Mouse (Mus musculus): ENCODE measurements around the gene Gm10197.

Gene Gm10197

DNA sequence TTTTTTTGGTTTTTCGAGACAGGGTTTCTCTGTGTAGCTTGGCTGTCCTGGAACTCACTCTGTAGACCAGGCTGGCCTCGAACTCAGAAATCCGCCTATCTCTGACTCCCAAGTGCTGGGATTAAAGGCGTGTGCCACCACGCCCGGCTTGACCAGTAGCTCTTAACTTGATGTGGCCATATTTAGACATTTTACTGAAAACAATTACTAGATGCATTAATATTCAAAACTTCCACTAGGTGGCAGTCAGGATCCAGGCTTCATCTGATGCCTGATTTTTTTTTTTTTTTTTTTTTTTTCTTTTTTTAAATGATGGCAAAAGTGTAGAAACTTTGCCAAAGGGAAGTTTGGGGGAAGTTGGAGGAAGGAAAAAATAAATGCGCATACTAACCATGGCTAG is 23.0 kb upstream of the Gm10197 start:
- peak; percentile 56 for DNase-seq (ENCODE audit: extremely low spot score, low read depth, low spot score)

DNA sequence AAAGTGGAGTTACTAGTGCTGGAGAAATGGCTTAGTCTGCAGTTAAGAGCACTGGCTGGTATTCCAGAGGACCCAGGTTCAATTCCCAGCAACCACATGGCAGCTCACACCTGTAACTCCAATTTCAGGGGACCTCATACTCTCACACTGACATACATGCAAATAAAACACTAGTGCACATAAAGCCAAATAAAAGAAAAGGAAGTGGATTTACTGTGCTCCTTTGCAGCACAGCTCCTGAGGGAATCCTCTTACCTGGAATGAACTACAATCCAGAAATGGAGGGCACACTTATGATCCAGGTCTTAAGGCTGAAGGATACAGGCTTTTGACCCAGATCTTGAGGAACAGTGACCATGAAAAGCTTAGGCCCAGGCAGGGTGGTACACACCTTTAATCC is 22.1 kb upstream of the Gm10197 start:
- DNase-seq (ENCODE audit: extremely low spot score, low read depth, low spot score) = no peak

DNA sequence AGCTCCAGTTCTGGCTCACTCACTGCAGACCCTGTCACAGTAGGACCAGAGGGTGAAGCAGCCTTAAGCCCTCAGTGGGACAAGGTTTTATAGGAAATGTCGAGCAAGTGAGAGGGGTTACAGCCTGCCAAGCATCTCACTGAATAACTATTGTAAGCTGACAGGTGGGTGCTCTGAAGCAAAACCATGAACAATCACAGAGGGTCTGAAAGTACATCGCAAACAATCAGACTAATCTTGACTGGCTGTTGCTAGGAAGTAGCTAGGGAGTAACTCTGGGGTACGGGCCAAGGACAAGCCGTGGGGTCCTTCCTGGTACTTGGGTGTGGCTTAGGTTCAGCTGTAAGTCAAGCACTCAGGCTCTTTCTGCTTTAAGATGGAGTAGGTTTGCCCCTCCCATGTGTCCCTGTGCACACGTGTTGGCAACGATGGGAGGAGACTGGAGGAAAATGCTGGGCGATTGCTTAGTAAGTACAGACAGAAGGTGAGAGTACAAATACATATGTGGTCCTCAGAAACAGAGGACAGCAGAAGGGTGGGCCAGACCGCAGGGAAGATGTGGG is 21.3 kb upstream of the Gm10197 start:
- DNase-seq (ENCODE audit: extremely low spot score, low read depth, low spot score) = no peak

DNA sequence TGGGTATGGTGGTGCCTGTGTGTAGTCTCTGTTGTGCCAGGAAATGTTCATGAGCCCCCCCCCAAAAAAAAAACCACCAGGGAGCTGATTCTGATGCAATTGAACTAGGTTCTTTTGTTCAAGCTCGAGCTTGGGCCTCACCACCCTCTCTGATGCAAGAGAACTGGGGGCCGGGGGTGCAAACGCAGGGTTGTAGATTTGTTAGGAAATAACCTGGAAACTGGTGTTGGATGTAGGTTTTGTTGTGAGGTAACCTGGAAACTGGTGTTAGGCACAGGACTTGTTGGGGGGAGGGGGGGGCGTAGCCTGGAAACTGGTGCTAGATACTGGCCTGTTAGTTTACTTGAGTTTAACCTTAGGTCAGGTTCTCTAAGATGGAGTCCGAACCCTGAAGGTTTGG is 20.2 kb upstream of the Gm10197 start:
- no peak for DNase-seq (ENCODE audit: extremely low spot score, low read depth, low spot score)

DNA sequence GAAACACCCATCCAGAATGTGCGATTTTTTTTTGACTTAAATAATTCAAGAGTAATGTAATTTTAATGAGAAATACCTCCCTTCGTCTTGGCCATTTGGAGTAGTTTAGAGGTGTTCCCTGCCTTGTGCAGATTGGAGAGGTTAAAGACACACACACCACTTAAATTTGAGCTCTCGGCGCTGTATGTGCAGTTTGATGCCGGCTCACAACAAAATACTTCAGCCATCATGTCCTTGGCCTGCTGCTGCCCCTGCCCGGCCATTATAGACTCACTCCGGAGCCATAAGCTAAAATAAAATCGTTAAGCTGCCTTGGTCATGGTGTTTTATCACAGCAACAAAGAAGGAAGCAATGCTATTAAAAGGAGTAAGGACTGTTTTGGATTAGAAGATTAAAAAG is 19.8 kb upstream of the Gm10197 start:
- no peak for DNase-seq (ENCODE audit: extremely low spot score, low read depth, low spot score)

DNA sequence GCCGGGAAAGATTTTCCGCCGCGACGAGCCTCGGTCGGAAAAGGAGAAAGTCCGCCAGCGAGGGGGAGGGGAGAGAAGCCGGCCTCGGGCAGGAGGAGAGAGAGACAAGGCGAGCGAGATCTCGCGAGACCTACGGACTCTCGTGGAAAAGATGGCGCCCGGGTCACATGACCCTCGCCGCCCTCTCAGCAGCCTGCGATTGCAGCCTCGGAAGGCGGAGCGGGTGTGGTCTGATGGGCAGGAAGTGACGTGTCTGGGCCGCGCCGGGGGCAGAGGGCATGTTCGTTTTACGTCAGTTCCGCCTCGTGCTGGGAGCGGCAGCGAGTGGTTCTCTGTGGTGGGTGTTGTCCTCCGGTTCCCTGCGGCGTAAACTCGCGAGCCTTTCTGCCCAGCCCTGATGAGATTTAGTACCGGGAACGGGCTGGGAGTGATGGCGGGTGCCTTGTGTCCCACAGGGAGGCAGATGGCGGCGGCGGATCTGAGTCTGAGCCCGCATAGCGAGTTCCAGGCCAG is 19.0 kb upstream of the Gm10197 start, which contains the start of gene Smndc1:
Gene Smndc1, minus strand, starts transcription at position 84 of the 513 bp plus-strand sequence.
- DNase-seq (ENCODE audit: extremely low spot score, low read depth, low spot score) = peak; percentile 96

DNA sequence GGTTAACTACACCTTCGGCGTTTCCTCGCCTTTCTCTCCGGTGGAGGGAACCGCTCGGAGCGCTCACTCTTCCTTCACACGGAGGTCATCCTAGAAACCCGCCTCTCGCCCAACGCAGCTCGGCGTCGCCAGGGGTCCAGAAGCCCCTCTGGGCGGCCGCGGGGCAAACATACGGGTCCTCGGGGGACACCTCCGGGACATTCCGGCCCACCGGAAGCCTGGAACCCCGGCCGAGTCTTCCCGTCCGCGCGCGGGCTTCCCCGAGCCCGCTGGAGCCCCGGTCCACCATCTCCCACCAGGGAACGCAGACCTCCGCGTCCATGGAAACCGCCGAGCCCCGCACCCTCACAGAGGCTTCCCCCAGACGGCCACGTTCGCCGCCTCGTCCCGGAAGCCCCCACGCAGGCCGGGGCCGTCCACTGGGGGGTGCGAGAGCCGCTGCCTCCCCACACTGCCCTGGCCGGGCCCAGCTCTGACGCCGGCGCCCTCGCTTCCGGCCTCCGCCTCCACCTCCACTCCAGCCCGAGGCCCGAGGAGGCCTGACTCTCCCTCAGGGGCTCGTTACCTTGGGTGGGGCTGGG is 18.4 kb upstream of the Gm10197 start:
- no peak for DNase-seq (ENCODE audit: extremely low spot score, low read depth, low spot score)

DNA sequence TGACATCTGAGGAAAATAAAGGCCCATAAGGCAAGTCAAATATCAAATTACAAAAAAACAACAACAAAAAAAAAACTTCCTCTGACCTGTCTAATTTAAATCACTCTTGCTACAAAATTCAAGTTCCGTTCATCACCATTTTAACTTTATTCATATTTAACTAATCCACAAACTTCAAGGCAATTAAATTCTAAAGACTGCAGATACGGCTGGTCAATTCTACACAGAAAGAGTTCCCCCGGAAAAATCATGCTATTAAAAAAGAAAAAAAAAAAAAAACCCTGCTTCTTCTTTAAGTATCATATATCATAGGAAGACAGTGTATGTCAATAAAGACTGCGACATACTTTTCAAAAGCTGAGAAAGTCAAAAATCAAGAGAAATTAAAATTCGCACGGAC is 17.9 kb upstream of the Gm10197 start:
- no peak for DNase-seq (ENCODE audit: extremely low spot score, low read depth, low spot score)

DNA sequence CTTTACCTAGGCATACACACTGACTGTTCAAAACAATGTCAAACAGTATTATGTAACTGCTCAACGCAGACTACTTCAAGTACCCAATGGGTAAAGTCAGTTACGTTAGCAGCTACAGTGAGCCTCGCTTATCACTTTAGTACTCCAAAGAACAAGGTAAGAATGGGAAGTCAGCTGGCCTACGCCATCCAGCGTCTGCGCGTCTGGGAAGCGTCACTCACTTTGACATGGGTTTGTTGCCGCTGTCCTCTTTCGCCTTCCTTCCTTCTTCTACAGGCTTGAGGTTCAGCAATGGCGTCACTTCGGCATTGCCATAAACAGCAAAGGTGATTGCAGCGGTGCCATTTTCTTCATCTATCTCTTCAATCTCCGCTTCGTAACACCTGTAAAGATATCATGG is 11.8 kb upstream of the Gm10197 start:
- DNase-seq (ENCODE audit: extremely low spot score, low read depth, low spot score) = no peak

DNA sequence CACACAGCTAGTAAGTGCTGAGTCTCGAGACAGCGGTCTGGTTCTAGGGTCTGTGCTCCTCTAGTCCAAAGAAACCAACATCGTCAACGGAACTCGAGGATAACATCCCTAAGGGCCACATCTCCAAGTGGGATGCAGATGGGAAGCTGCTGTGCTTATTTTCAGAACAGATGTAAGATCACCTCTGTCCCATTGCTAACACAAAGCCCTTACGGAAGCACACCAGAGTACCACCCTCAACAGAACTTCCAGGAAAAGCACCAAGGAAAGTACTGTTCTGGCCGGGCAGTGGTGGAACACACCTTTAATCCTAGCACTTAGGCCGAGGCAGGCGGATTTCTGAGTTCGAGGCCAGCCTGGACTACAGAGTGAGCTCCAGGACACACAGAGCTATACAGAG is 6.9 kb upstream of the Gm10197 start:
- DNase-seq (ENCODE audit: extremely low spot score, low read depth, low spot score) = no peak

- DNase-seq (ENCODE audit: extremely low spot score, low read depth, low spot score) = no peak
These were observed 6.1 kb upstream of the Gm10197 start for GRCm38 (mm10) chr19:53377652-53378051.

GRCm38 (mm10) chr19:53375816-53376215 is 4.2 kb upstream of the Gm10197 start:
- DNase-seq (ENCODE audit: extremely low spot score, low read depth, low spot score) = no peak

DNA sequence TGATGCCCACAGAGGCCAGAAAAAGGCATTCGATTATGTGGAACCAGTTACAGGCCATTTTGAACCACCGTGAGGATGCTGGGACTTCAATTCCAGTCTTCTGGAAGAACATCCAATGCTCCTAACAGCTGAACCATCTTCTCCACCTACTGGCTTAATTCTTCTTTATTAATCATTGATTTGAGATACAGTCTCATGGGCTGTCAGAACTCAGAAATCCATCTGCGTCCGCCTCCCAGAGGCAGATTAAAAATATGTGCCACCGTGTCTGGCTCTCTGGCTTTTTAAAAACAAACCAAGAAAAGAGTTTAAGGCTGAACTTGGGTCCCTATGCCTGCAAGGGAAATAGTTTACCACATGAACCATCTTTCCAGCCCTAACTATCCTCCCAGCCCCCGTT is 3.7 kb upstream of the Gm10197 start:
- no peak for DNase-seq (ENCODE audit: extremely low spot score, low read depth, low spot score)

DNA sequence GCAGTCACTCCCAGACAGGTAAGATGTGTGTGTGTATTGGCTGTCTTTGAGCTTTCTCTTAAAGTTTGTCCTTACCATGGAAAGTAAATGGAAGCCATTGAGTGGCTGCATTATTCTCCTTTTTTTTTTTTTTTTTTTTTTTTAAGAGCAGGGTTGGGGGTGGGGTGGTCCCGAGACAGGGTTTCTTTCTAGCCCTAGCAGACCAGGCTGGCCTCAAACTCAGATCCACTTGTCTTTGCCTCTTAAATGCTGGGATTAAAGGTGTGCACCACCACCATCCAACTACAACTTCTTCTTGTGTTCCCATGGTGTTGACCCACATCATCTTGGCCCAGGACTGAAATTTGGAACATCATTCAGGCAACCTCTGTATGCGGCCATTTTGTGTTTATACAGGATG is 2.0 kb upstream of the Gm10197 start:
- no peak for DNase-seq (ENCODE audit: extremely low spot score, low read depth, low spot score)

- DNase-seq (ENCODE audit: extremely low spot score, low read depth, low spot score) = no peak
These were observed 1.3 kb downstream of the Gm10197 start for GRCm38 (mm10) chr19:53370233-53370632.

GRCm38 (mm10) chr19:53369469-53370043 is 2.0 kb downstream of the Gm10197 start:
- DNase-seq (ENCODE audit: extremely low spot score, low read depth, low spot score) = peak; percentile 81

DNA sequence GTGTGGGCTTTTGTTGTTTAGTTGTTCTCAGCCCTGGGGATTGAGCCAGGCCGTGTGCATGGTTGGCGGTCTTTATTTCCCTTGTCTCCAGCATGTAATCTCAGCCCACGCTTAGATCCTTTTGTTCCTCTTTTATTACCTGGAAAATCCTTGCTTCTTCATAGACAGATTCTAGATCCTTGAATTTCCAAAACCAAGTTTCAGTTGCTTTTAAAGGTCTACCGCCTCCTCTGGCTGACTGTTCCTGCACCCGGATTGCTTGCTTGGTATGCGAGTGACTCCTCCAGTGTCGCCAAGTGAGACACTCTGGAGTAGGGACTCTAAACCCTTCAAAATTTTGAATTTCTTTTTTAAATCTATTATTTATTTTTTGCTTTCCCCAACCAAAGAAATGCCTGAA is 4.7 kb downstream of the Gm10197 start:
- DNase-seq (ENCODE audit: extremely low spot score, low read depth, low spot score) = no peak

DNA sequence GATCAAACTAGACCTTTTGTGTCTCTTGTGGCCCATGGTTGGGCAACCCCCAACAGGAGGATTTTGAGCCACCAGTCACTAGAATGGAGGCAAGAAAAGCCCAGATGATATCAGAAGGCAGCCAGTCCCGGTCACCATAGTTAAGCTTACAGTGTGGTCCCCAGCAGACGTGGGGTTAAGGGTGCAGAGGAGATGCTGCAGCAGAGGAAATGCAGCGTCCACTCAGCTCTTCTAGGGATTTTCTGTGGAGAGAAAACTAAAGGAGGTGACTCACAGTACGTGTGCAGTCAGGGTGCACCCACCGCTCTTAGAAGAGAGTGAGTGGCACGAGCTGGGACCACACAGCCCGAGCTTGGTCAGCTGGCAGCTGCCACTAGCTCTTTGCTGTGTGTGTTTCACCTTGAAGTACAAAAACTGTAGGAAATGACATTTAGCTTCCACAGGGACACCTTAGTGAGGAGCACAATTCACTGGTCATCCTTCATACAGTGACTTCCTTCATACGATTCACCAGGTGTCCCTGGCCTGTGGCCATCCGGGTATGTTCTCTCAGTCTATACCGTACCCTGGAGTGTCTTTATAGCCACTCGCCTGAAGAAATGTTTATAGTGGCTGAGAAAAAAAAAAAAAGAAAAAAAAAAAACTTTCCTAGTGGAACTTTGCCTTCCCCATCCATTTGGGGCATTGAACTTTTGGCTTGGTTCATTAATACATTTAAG is 5.3 kb downstream of the Gm10197 start:
- DNase-seq (ENCODE audit: extremely low spot score, low read depth, low spot score) = no peak

DNA sequence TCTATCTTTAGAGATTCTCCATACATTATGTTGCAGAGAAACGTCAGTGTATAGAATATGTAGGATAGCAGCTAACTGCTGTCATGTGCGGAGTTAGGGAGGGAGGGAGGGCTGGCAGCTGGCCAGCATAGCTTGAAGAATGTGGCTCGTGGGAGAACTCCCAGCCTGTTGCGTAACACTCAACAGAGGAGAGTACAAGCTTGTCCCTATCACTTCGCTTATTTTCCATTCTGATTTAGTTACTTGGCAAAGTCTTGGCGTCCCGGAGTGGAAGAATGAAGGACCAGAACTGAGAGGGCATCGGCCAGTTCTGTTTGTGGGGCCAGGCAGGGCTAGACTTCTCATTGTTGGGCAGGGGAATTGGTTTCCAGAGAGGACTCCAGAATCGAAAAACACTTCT is 6.6 kb downstream of the Gm10197 start:
- no peak for DNase-seq (ENCODE audit: extremely low spot score, low read depth, low spot score)

GRCm38 (mm10) chr19:53364551-53364950 is 7.0 kb downstream of the Gm10197 start:
- no peak for DNase-seq (ENCODE audit: extremely low spot score, low read depth, low spot score)

GRCm38 (mm10) chr19:53362967-53363366 is 8.6 kb downstream of the Gm10197 start:
- no peak for DNase-seq (ENCODE audit: extremely low spot score, low read depth, low spot score)
